Mouse (Mus musculus) heart, postnatal 0 days (tissue): Measurements from ENCODE around the gene Ccdc187.
A peak's percentile ranks its signal among the peaks of the same experiment; 100 is the strongest.

Experiments used
- CTCF ChIP-seq: IDR thresholded peaks from 2 replicates; pipeline ENCODE4 v1.5.1; 2016; ENCODE audit warnings: antibody characterized with exemption, control low read depth, low read depth
- EP300 ChIP-seq: IDR thresholded peaks from 2 replicates; pipeline ENCODE4 v1.6.1; 2016; ENCODE audit warnings: antibody characterized with exemption, low read depth

- peak; percentile 84 for TF ChIP-seq CTCF
- TF ChIP-seq EP300, result no peak
Measured at GRCm38 (mm10) chr2:26273611-26274010, 20.7 kb downstream of the Ccdc187 start.
